Mouse (Mus musculus) brown adipose tissue, adult 24 weeks (tissue): ENCODE data around the gene Orai1. TPM values are rescaled to one million over a fixed set of nuclear protein-coding genes. Genes with fewer than 3 reads are reported as not detected.

Source experiments
- H3K27ac ChIP-seq: fragments of 200-500 bp; replicated peaks from 2 replicates; pipeline ENCODE4 v1.5.1; 2012; ENCODE audit warnings: low read depth, mild to moderate bottlenecking, low read length
- H3K4me1 ChIP-seq: fragments of 200-500 bp; 2 replicates; pipeline ENCODE4 v1.6.1; 2012; ENCODE audit warnings: low read length, mixed read lengths; ENCODE audit not compliant: control insufficient read depth, insufficient read depth, insufficient read length
- H3K4me3 ChIP-seq: fragments of 200-500 bp; 2 replicates; pipeline ENCODE4 v1.5.1; 2012; ENCODE audit warnings: low read depth, mild to moderate bottlenecking, low read length, moderate library complexity; ENCODE audit not compliant: insufficient read depth
- polyA plus RNA-seq: library from polyadenylated mRNA; stranded (reverse); fragments of >200 nt; gene quantifications from 2 replicates; pipeline ENCODE4 v1.2.4, GENCODE M21; 2012; ENCODE audit not compliant: missing spikeins, insufficient read depth, insufficient read length

Gene Orai1
- polyA plus RNA-seq, 1 experiment, result 6.9 TPM

GRCm38 (mm10) chr5:122989551-122990330, 25.1 kb upstream of the Orai1 start, which contains the start of gene Kdm2b:
Gene Kdm2b, minus strand, starts transcription at chr5:122989823.
- Histone ChIP-seq H3K4me3 (peak within 1 kb of the TSS; percentile 89), H3K27ac (no peak within 1 kb of the TSS), H3K4me1 (no peaks in the 10 kb centered on the region; the same call in 1 of the 2 replicates)

- Histone ChIP-seq H3K4me1 (no peaks in the 10 kb centered on the region; the same call in 1 of the 2 replicates), H3K4me3 (no peak overlapping the region), H3K27ac (no peak overlapping the region)
These were observed 24.3 kb upstream of the Orai1 start for GRCm38 (mm10) chr5:122990411-122991160.

DNA sequence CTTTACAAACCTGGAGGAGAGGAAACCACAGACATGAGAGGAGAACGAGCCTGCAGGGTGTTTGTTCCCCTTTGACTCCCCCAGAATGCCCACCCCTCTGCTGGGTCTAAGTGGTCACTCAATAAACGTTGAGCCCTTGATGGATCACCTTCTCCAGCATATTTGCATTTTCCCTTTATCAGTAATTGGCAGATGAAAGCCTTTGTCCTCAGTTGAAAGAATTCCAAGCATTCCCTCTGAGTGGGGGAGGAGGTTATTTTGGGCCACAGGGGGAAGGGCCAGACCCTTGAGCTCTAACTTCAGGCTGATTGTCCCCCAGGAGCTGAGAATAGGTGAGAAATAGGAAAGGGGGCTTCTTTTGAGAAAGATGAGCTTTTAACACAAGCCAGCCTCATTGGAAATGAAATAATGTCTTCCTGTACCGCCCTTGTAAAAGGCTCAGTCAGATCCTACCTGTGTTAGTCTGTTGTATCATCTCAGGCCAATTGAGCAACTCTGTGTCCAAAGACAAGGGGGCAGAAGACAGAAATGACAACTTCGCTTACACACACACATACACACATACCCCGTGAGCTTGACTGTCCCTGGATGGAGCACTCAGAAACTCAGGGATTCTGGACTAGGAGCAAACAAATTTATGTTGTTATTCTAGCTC, 23.4 kb upstream of the Orai1 start:
- H3K4me3 ChIP-seq, result no peak overlapping the region
- no peak overlapping the region for H3K27ac ChIP-seq
- H3K4me1 ChIP-seq, result no peaks in the 10 kb centered on the region; the same call in 1 of the 2 replicates

DNA sequence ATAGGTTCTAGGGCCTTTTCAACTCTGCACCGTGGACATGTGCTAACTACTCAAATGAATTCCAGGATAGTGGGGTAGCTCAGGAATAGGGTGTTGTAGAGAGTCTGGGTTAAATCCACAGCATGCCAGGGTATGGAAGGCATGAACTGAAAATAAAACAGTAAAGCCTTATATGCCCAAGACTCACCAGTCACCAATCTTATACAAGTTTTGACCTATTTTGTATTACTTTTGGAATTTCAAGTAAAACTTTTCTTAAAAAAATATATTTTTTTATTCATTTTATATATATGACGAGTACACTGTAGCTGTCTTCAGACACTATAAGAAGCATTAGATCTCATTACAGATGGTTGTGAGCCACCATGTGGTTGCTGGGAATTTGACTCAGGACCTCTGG, 21.1 kb upstream of the Orai1 start:
- Histone ChIP-seq H3K4me3 (no peak overlapping the region), H3K27ac (no peak overlapping the region), H3K4me1 (no peaks in the 10 kb centered on the region)

- H3K4me3 ChIP-seq, result no peak overlapping the region
- no peak overlapping the region for H3K27ac ChIP-seq
- H3K4me1 ChIP-seq, result no peaks in the 10 kb centered on the region
These were observed 20.5 kb upstream of the Orai1 start for GRCm38 (mm10) chr5:122994303-122994846.

- no peaks in the 10 kb centered on the region for H3K4me1 ChIP-seq
- no peak overlapping the region for H3K4me3 ChIP-seq
- no peak overlapping the region for H3K27ac ChIP-seq
These were observed 20.0 kb upstream of the Orai1 start for GRCm38 (mm10) chr5:122994910-122995309.

DNA sequence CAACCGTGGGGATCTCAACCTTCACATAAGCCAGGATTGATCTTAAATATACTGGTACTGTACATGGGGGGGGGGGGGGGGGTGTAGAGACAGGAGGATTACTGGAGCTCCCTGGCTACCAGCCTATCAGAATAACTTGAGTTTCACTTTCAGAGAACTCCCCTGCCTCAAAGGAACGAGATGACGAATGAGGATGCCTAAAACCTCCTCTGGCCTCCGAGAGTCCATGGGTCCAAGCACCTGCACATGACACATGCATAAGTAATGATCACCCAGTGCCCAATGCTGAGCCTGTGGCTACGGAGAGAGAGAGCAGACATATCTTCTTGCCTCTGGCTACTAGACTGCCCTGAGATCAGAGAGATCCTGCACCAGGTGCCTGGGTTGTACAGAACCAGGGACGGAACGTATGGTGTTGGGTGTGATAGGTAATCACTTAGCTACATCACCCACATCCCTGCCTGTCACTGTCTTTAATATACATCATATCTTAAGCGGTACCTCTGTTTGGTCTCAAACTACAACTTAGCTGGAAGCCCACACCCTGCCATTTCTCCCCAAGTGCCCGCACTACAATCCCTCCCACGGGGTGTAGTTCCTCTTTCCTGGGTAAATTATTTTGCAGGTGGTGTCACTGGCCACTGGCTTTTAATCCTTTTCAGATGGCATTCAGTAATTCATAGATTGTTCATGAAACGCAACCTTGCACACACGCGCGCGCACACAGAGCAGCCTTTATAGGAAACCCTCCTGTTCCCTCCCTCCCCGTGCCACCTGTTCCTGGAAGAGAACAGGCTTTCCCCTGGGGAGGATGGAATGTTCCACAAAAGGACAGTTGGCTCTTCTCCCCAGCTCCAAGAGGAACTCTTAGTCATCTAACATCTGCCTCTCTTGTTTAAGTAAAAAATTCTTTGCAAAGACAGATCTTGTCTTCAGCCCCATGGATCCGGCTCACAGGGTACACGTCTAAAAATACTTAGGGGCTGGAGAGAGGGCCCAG, 17.4 kb upstream of the Orai1 start:
- Histone ChIP-seq H3K4me3 (no peak overlapping the region), H3K4me1 (no peaks in the 10 kb centered on the region), H3K27ac (no peak overlapping the region)

DNA sequence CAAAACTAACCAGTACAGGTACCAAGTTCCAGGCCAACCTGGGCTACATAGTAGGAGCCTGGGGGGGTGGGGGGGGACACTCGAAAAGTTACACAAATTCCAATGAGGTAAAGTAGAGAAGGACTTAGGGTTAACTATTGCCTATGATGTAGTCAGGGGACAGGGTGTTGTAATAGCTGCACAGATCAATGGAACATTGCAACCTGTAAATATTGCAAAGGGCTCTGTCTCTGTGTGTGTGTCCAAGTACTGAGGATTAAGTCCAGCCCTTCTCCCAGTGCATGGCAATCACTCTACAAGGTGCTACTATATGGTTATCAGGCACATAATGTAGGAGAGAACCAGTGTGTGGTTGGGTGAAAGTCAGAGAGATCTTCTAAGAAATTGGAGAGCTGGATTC, 14.0 kb upstream of the Orai1 start:
- Histone ChIP-seq H3K4me1 (no peaks in the 10 kb centered on the region), H3K27ac (no peak overlapping the region), H3K4me3 (no peak overlapping the region)

- no peak overlapping the region for H3K27ac ChIP-seq
- no peaks in the 10 kb centered on the region for H3K4me1 ChIP-seq
- H3K4me3 ChIP-seq, result no peak overlapping the region
These were observed 8.9 kb upstream of the Orai1 start for GRCm38 (mm10) chr5:123005716-123006592.

DNA sequence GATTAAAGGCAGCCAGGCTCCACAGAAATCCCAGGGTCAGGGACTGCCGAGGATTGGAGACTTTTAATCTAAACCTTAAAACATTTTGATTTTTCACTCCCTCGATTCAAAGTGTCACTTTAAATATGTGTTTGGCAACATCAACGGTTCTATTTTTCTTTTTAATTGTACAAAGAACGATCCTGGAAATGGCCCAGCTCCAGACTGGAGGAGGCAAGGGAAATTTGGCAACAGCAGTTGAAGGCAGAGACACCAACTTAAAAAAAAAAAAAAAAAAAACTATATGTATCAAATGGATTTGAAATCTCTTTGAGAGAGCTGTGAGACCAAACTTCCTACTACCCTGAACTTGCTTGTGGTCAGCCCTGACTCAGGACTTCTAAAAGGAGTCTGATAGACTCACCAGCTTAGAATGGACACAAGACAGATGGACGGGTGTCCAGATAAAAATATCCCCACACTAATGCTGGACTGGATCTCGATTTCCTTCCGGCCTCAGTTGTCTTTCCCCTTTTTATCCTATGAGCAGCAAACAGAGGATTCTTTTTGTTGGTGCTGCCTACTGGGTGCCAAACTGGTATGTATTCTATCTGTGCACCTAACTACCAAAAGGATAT, 5.9 kb upstream of the Orai1 start:
- Histone ChIP-seq H3K27ac (no peak overlapping the region), H3K4me3 (no peak overlapping the region)

DNA sequence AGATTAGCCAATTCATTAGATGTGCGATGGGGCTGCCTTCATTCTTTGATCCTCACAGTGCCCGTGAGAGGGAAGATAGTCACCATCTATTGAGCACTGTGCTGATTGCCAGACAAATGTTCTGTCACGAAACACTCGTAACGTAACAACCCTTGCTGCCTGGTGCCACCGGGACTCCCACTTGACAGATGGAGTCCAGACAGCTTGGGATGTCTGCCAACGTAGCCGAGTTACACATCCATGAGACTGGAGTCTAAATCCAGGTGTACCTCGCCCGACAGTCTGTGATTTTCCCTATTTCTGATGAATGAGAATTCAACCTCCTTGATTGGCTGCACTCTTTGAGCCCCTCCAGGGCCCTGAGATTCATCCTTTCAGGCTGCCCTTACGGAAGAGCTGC, 5.0 kb upstream of the Orai1 start:
- peaks cover 3% of the 10 kb centered on the region; the same call in 1 of the 2 replicates for H3K4me1 ChIP-seq
- no peak overlapping the region for H3K4me3 ChIP-seq
- H3K27ac ChIP-seq, result no peak overlapping the region

More for the DNA sequence above, 5.9 kb upstream of the Orai1 start:
- H3K4me1 ChIP-seq, result no peaks in the 10 kb centered on the region

GRCm38 (mm10) chr5:123010806-123011205, 4.1 kb upstream of the Orai1 start:
- Histone ChIP-seq H3K4me3 (no peak overlapping the region), H3K4me1 (peaks cover 4% of the 10 kb centered on the region; the same call in 1 of the 2 replicates), H3K27ac (no peak overlapping the region)

- Histone ChIP-seq H3K4me1 (peaks cover 7% of the 10 kb centered on the region; the same call in 1 of the 2 replicates), H3K27ac (no peak overlapping the region), H3K4me3 (no peak overlapping the region)
These were observed 3.2 kb upstream of the Orai1 start for GRCm38 (mm10) chr5:123011705-123012104.
